Mouse (Mus musculus): Measurements from ENCODE around the gene Ranbp10. TPM values are rescaled to one million over a fixed set of nuclear protein-coding genes. Genes with fewer than 3 reads are reported as not detected.

Gene Ranbp10
- total and polyA plus RNA-seq, 2 experiments, result 19.7 to 37.1 TPM

DNA sequence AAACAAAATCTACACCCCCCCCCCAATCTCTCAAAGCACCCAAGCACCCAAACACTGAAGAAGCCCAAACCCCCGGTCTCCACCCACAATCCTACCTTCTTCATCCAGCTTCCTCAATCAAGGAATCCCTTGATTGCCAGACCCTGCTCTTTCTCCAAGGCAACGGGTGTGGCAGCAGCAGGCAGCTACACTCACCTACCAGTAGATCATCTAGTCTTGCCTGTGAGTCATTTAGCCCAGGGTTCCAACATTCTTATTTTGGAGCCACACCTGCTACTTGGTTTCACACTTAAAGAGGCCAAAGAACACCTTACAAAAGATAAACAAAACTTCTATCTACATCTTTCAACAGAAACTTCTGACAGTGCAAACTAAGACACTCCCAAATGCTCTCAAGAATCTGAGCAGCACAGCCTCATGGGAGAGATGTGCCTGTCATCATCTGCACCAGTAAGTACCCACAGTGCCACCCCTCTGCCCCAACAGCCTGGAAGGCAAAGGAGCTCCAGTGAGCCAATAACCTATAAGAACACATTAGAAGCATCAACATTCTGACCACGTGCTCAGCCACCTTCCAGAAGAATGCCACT, 33.0 kb downstream of the Ranbp10 start:
- Histone ChIP-seq H3K27ac (replicated peaks; ENCODE audit: insufficient read depth, low read depth, low read length) (peak overlapping the region; percentile 19; the same call in 1 of the 2 replicates), H3K9ac (ENCODE audit: low read depth, low read length) (no peak overlapping the region), H3K4me1 (ENCODE audit: control insufficient read depth, insufficient read depth, low read length) (peaks cover 46% of the 10 kb centered on the region), H3K36me3 (ENCODE audit: control insufficient read depth, insufficient read depth, low read length) (peaks cover 2% of the 10 kb centered on the region; the same call in 1 of the 2 replicates), H3K79me2 (ENCODE audit: control insufficient read depth, insufficient read depth, low read length) (peaks cover 36% of the 10 kb centered on the region), H3K4me3 (ENCODE audit: insufficient read depth, low read depth, low read length) (no peak overlapping the region), H3K27me3 (ENCODE audit: control insufficient read depth, insufficient read depth, low read length) (no peaks in the 10 kb centered on the region)
- WGBS, result 78% methylated on average over 3 of the region's 3 CpGs
- DNase-seq (ENCODE audit: extremely low read depth, low read depth, low spot score), result no peak
- TF ChIP-seq POLR2A (IDR thresholded peaks at IDR 0.05; ENCODE audit: extremely low read depth, insufficient read depth, low read length) (no peak), CTCF (IDR thresholded peaks at IDR 0.05; ENCODE audit: low read depth, low read length) (no peak)

- peaks cover 41% of the 10 kb centered on the region for H3K4me1 ChIP-seq (ENCODE audit: control insufficient read depth, insufficient read depth, low read length)
Observed at GRCm38 (mm10) chr8:105793331-105793730, 33.8 kb downstream of the Ranbp10 start.

GRCm38 (mm10) chr8:105789626-105790025, 37.5 kb downstream of the Ranbp10 start:
- peaks cover 13% of the 10 kb centered on the region for H3K36me3 ChIP-seq (ENCODE audit: control insufficient read depth, insufficient read depth, low read length)
- peaks cover 31% of the 10 kb centered on the region for H3K4me1 ChIP-seq (ENCODE audit: control insufficient read depth, insufficient read depth, low read length)

More at GRCm38 (mm10) chr8:105793331-105793730, 33.8 kb downstream of the Ranbp10 start:
- Histone ChIP-seq H3K36me3 (ENCODE audit: control insufficient read depth, insufficient read depth, low read length) (peaks cover 2% of the 10 kb centered on the region; the same call in 1 of the 2 replicates), H3K4me3 (ENCODE audit: insufficient read depth, low read depth, low read length) (no peak overlapping the region), H3K79me2 (ENCODE audit: control insufficient read depth, insufficient read depth, low read length) (peaks cover 41% of the 10 kb centered on the region), H3K27me3 (ENCODE audit: control insufficient read depth, insufficient read depth, low read length) (no peaks in the 10 kb centered on the region), H3K27ac (replicated peaks; ENCODE audit: insufficient read depth, low read depth, low read length) (0 out of 2 replicates have a peak overlapping the region, but pooled peaks have one; percentile 2), H3K9ac (ENCODE audit: low read depth, low read length) (no peak overlapping the region)
- WGBS, result 79% methylated on average over 1 of the region's 1 CpGs
- TF ChIP-seq CTCF (IDR thresholded peaks at IDR 0.05; ENCODE audit: low read depth, low read length) (no peak), POLR2A (IDR thresholded peaks at IDR 0.05; ENCODE audit: extremely low read depth, insufficient read depth, low read length) (no peak)
- no peak for DNase-seq (ENCODE audit: extremely low read depth, low read depth, low spot score)

DNA sequence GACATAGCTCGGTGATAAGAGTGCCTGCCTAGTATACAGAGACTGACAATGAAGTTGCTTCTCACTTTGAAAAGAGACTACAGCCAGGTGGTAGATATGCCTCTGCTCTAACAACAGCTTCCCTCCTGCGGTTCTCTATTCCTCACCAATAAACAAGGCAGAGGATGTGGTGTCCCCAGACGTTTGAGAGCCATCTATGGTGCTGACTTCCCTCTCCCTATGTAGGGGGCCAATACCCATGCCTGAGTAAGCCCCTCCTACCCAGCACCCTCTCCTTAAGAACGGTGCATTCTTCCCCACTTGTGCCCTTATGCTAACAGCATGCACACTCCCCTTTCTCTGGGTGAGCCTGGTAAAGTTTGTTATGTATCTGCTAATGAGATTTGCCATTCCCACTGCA, 38.2 kb downstream of the Ranbp10 start:
- H3K36me3 ChIP-seq (ENCODE audit: control insufficient read depth, insufficient read depth, low read length), result peaks cover 16% of the 10 kb centered on the region
- WGBS, result 69% methylated on average over 4 of the region's 4 CpGs
- TF ChIP-seq POLR2A (IDR thresholded peaks at IDR 0.05; ENCODE audit: extremely low read depth, insufficient read depth, low read length) (no peak), CTCF (IDR thresholded peaks at IDR 0.05; ENCODE audit: low read depth, low read length) (no peak)
- no peak for DNase-seq (ENCODE audit: extremely low read depth, low read depth, low spot score)
- no peaks in the 10 kb centered on the region for H3K27me3 ChIP-seq (ENCODE audit: control insufficient read depth, insufficient read depth, low read length)
- H3K9ac ChIP-seq (ENCODE audit: low read depth, low read length), result no peak overlapping the region
- H3K27ac ChIP-seq (replicated peaks; ENCODE audit: insufficient read depth, low read depth, low read length), result no peak overlapping the region
- peaks cover 27% of the 10 kb centered on the region for H3K4me1 ChIP-seq (ENCODE audit: control insufficient read depth, insufficient read depth, low read length)
- H3K79me2 ChIP-seq (ENCODE audit: control insufficient read depth, insufficient read depth, low read length), result peaks cover 45% of the 10 kb centered on the region
- no peak overlapping the region for H3K4me3 ChIP-seq (ENCODE audit: insufficient read depth, low read depth, low read length)

More at GRCm38 (mm10) chr8:105789626-105790025, 37.5 kb downstream of the Ranbp10 start:
- TF ChIP-seq CTCF (IDR thresholded peaks at IDR 0.05; ENCODE audit: low read depth, low read length) (no peak), POLR2A (IDR thresholded peaks at IDR 0.05; ENCODE audit: extremely low read depth, insufficient read depth, low read length) (no peak)
- DNase-seq (ENCODE audit: extremely low read depth, low read depth, low spot score), result no peak
- 0 out of 2 replicates have a peak overlapping the region, but pooled peaks have one; percentile 10 for H3K27ac ChIP-seq (replicated peaks; ENCODE audit: insufficient read depth, low read depth, low read length)
- no peak overlapping the region for H3K9ac ChIP-seq (ENCODE audit: low read depth, low read length)
- peaks cover 51% of the 10 kb centered on the region for H3K79me2 ChIP-seq (ENCODE audit: control insufficient read depth, insufficient read depth, low read length)
- H3K27me3 ChIP-seq (ENCODE audit: control insufficient read depth, insufficient read depth, low read length), result no peaks in the 10 kb centered on the region
- H3K4me3 ChIP-seq (ENCODE audit: insufficient read depth, low read depth, low read length), result no peak overlapping the region

GRCm38 (mm10) chr8:105788241-105788640, 38.9 kb downstream of the Ranbp10 start:
- WGBS, result 82% methylated on average over 2 of the region's 2 CpGs
- no peak overlapping the region for H3K27ac ChIP-seq (replicated peaks; ENCODE audit: insufficient read depth, low read depth, low read length)
- TF ChIP-seq CTCF (IDR thresholded peaks at IDR 0.05; ENCODE audit: low read depth, low read length), result peak; percentile 49
- no peak for TF ChIP-seq POLR2A (IDR thresholded peaks at IDR 0.05; ENCODE audit: extremely low read depth, insufficient read depth, low read length)
- peaks cover 44% of the 10 kb centered on the region for H3K79me2 ChIP-seq (ENCODE audit: control insufficient read depth, insufficient read depth, low read length)
- H3K9ac ChIP-seq (ENCODE audit: low read depth, low read length), result no peak overlapping the region
- peak; percentile 56 for DNase-seq (ENCODE audit: extremely low read depth, low read depth, low spot score)
- no peak overlapping the region for H3K4me3 ChIP-seq (ENCODE audit: insufficient read depth, low read depth, low read length)
- H3K36me3 ChIP-seq (ENCODE audit: control insufficient read depth, insufficient read depth, low read length), result peaks cover 20% of the 10 kb centered on the region
- peaks cover 20% of the 10 kb centered on the region for H3K4me1 ChIP-seq (ENCODE audit: control insufficient read depth, insufficient read depth, low read length)
- no peaks in the 10 kb centered on the region for H3K27me3 ChIP-seq (ENCODE audit: control insufficient read depth, insufficient read depth, low read length)

GRCm38 (mm10) chr8:105780298-105780697, 46.9 kb downstream of the Ranbp10 start:
- TF ChIP-seq CTCF (IDR thresholded peaks at IDR 0.05; ENCODE audit: low read depth, low read length), result no peak
- no peak for TF ChIP-seq POLR2A (IDR thresholded peaks at IDR 0.05; ENCODE audit: extremely low read depth, insufficient read depth, low read length)
- no peaks in the 10 kb centered on the region for H3K27me3 ChIP-seq (ENCODE audit: control insufficient read depth, insufficient read depth, low read length)
- H3K9ac ChIP-seq (ENCODE audit: low read depth, low read length), result no peak overlapping the region
- 52% methylated on average over 5 of the region's 5 CpGs for WGBS
- H3K4me3 ChIP-seq (ENCODE audit: insufficient read depth, low read depth, low read length), result no peak overlapping the region
- peaks cover 6% of the 10 kb centered on the region; the same call in 1 of the 2 replicates for H3K79me2 ChIP-seq (ENCODE audit: control insufficient read depth, insufficient read depth, low read length)
- no peak overlapping the region for H3K27ac ChIP-seq (replicated peaks; ENCODE audit: insufficient read depth, low read depth, low read length)
- H3K4me1 ChIP-seq (ENCODE audit: control insufficient read depth, insufficient read depth, low read length), result 0 out of 2 replicates have a peak, but pooled peaks cover under 1% of the 10 kb centered on the region
- no peak for DNase-seq (ENCODE audit: extremely low read depth, low read depth, low spot score)
- peaks cover 35% of the 10 kb centered on the region for H3K36me3 ChIP-seq (ENCODE audit: control insufficient read depth, insufficient read depth, low read length)
